Mouse (Mus musculus) liver, embryonic 16.5 days (tissue): ENCODE measurements around the gene Olfr1387. TPM values are rescaled to one million over a fixed set of nuclear protein-coding genes. Genes with fewer than 3 reads are reported as not detected.
"Not testable (repeated sequence)": the region's sequence is repeated elsewhere in the genome, so short reads cannot be mapped to it uniquely, and the experiment has no call there.

Experiments
- ATAC-seq: fragments of 200-750 bp; cut with Nextera tagmentation; 2 replicates; pipeline ENCODE4 v1.8.0; 2017; ENCODE audit warnings: low read depth, mild to moderate bottlenecking, moderate number of reproducible peaks, moderate library complexity
- H3K27ac ChIP-seq: fragments of 300-500 bp; sonication (generic); 2 replicates; pipeline ENCODE4 v1.5.1; 2014; ENCODE audit warnings: mild to moderate bottlenecking, low read length
- H3K27me3 ChIP-seq: fragments of 300-500 bp; sonication (generic); 2 replicates; pipeline ENCODE4 v1.6.1; 2014; ENCODE audit warnings: low read depth, low read length, mixed read lengths; ENCODE audit not compliant: control insufficient read depth, insufficient read depth
- H3K36me3 ChIP-seq: fragments of 300-500 bp; sonication (generic); 2 replicates; pipeline ENCODE4 v1.6.1; 2014; ENCODE audit warnings: mild to moderate bottlenecking; ENCODE audit not compliant: control insufficient read depth, insufficient read depth
- H3K4me1 ChIP-seq: fragments of 300-500 bp; sonication (generic); 2 replicates; pipeline ENCODE4 v1.6.1; 2014; ENCODE audit warnings: low read depth, low read length, mixed read lengths; ENCODE audit not compliant: control insufficient read depth
- H3K4me2 ChIP-seq: fragments of 300-500 bp; sonication (generic); 2 replicates; pipeline ENCODE4 v1.6.1; 2014; ENCODE audit warnings: low read depth, low read length, mixed read lengths
- H3K4me3 ChIP-seq: fragments of 300-500 bp; sonication (generic); 2 replicates; pipeline ENCODE4 v1.5.1; 2014; ENCODE audit warnings: low read depth, mild to moderate bottlenecking, low read length
- H3K9ac ChIP-seq: fragments of 300-500 bp; sonication (generic); 2 replicates; pipeline ENCODE4 v1.6.1; 2014; ENCODE audit warnings: low read depth, low read length
- H3K9me3 ChIP-seq: fragments of 300-500 bp; sonication (generic); replicated peaks from 2 replicates; pipeline ENCODE4 v1.6.1; 2016; ENCODE audit warnings: low read length; ENCODE audit not compliant: control insufficient read depth
- WGBS: fragments of 180-500 bp; shearing (Covaris S2); extraction: QIAGEN DNeasy Blood & Tissue Kit; methylation state at CpG from one replicate; pipeline ENCODE4 v1.1.7; 2014; ENCODE audit not compliant: insufficient replicate concordance; 5-methylcytosine and 5-hydroxymethylcytosine counted together
- polyA plus RNA-seq: library from polyadenylated mRNA; unstranded; fragments of >200 nt; fragmentation: Nextera tagmentation; extraction: Ambion mirVana; gene quantifications from 2 replicates; pipeline ENCODE4 v1.2.1, GENCODE M21; 2015

Gene Olfr1387
- polyA plus RNA-seq, 1 experiment from 2014 or later = not detected

GRCm38 (mm10) chr11:49488770-49489169 is 33.6 kb downstream of the Olfr1387 start, which contains the start of gene Olfr1385:
Gene Olfr1385 (plus strand): TSS chr11:49489070.
- not testable (repeated sequence) for H3K9ac ChIP-seq, H3K4me1 ChIP-seq, H3K9me3 ChIP-seq, H3K36me3 ChIP-seq, H3K27me3 ChIP-seq, H3K27ac ChIP-seq, H3K4me2 ChIP-seq, ATAC-seq, H3K4me3 ChIP-seq
- 27% methylated on average over 1 of the region's 1 CpGs for WGBS

Other genes starting within 250 kb of the Olfr1387 start
- gene Mgat1, start 211.2 kb upstream of the Olfr1387 start, polyA plus RNA-seq = 41.5 TPM in 2 replicates
- gene Olfr1393, start 177.0 kb upstream of the Olfr1387 start, polyA plus RNA-seq = 0.06 TPM in 1 of 2 replicates, not detected in the other
- not detected in 2 replicates for gene Olfr1392, start 170.1 kb upstream of the Olfr1387 start, polyA plus RNA-seq
- gene Olfr10, start 150.6 kb upstream of the Olfr1387 start, polyA plus RNA-seq = not detected in 2 replicates
- gene Olfr1391, start 132.6 kb upstream of the Olfr1387 start, polyA plus RNA-seq = not detected in 2 replicates
- gene Olfr1390, start 120.2 kb upstream of the Olfr1387 start, polyA plus RNA-seq = not detected in 2 replicates
- not detected in 2 replicates for gene Olfr1389, start 32.3 kb upstream of the Olfr1387 start, polyA plus RNA-seq
- 0.02 TPM in 1 of 2 replicates, not detected in the other for gene Olfr1388, start 18.7 kb upstream of the Olfr1387 start, polyA plus RNA-seq
- not detected in 2 replicates for gene Olfr1386, start 9.7 kb downstream of the Olfr1387 start, polyA plus RNA-seq
- gene Olfr1385, start 33.7 kb downstream of the Olfr1387 start, polyA plus RNA-seq = not detected in 2 replicates
- not detected in 2 replicates for gene Olfr1384, start 51.4 kb downstream of the Olfr1387 start, polyA plus RNA-seq
- gene Olfr1383, start 64.3 kb downstream of the Olfr1387 start, polyA plus RNA-seq = not detected in 2 replicates
- not detected in 2 replicates for gene Olfr1382, start 72.9 kb downstream of the Olfr1387 start, polyA plus RNA-seq
- gene Olfr1381, start 88.1 kb downstream of the Olfr1387 start, polyA plus RNA-seq = not detected in 2 replicates
- gene Olfr1380, start 101.5 kb downstream of the Olfr1387 start, polyA plus RNA-seq = not detected in 2 replicates
- 3.2 and 3.9 TPM in 2 replicates for gene Flt4, start 153.9 kb downstream of the Olfr1387 start, polyA plus RNA-seq
- not detected in 2 replicates for gene Scgb3a1, start 208.3 kb downstream of the Olfr1387 start, polyA plus RNA-seq